Mouse (Mus musculus): ENCODE measurements around the gene Zfp341.

The Zfp341 gene

GRCm38 (mm10) chr2:154589051-154589450, 24.0 kb upstream of the Zfp341 start:
- no peak for DNase-seq

- no peak for DNase-seq
Measured at GRCm38 (mm10) chr2:154591239-154591638, 21.9 kb upstream of the Zfp341 start.

- no peak for DNase-seq
Measured at GRCm38 (mm10) chr2:154593025-154593424, 20.1 kb upstream of the Zfp341 start.

GRCm38 (mm10) chr2:154595775-154596174, 17.3 kb upstream of the Zfp341 start:
- no peak for DNase-seq

GRCm38 (mm10) chr2:154597399-154597798, 15.7 kb upstream of the Zfp341 start:
- no peak for DNase-seq

GRCm38 (mm10) chr2:154600586-154600985, 12.5 kb upstream of the Zfp341 start:
- no peak for DNase-seq

GRCm38 (mm10) chr2:154601324-154601723, 11.8 kb upstream of the Zfp341 start:
- DNase-seq, result no peak

- no peak for DNase-seq
Measured at GRCm38 (mm10) chr2:154603007-154603637, 10.0 kb upstream of the Zfp341 start.

- DNase-seq, result peak; percentile 99
Measured at GRCm38 (mm10) chr2:154603638-154604153, 9.4 kb upstream of the Zfp341 start, which contains the start of gene Pxmp4. TSS of gene Pxmp4 (minus strand) at chr2:154603708.

GRCm38 (mm10) chr2:154604156-154604555, 8.9 kb upstream of the Zfp341 start:
- DNase-seq, result no peak

GRCm38 (mm10) chr2:154606965-154607364, 6.1 kb upstream of the Zfp341 start:
- no peak for DNase-seq

GRCm38 (mm10) chr2:154609050-154609767, 3.9 kb upstream of the Zfp341 start:
- no peak for DNase-seq

GRCm38 (mm10) chr2:154614841-154615576, 1.9 kb downstream of the Zfp341 start:
- DNase-seq, result peak; percentile 66

GRCm38 (mm10) chr2:154615674-154616073, 2.6 kb downstream of the Zfp341 start:
- no peak for DNase-seq

GRCm38 (mm10) chr2:154617061-154617460, 4.0 kb downstream of the Zfp341 start:
- DNase-seq, result no peak

GRCm38 (mm10) chr2:154621684-154622083, 8.6 kb downstream of the Zfp341 start:
- DNase-seq, result no peak

GRCm38 (mm10) chr2:154624137-154624536, 11.0 kb downstream of the Zfp341 start:
- DNase-seq, result no peak

GRCm38 (mm10) chr2:154630531-154630930, 17.4 kb downstream of the Zfp341 start:
- DNase-seq, result no peak

GRCm38 (mm10) chr2:154632203-154632780, 19.2 kb downstream of the Zfp341 start:
- no peak for DNase-seq

GRCm38 (mm10) chr2:154633039-154633742, 20.1 kb downstream of the Zfp341 start:
- DNase-seq, result no peak

GRCm38 (mm10) chr2:154633876-154634644, 21.0 kb downstream of the Zfp341 start:
- no peak for DNase-seq

GRCm38 (mm10) chr2:154635826-154636225, 22.7 kb downstream of the Zfp341 start:
- no peak for DNase-seq
